Mouse (Mus musculus) forebrain, embryonic 13.5 days (tissue): ENCODE measurements around the gene Clba1. TPM values are rescaled to one million over a fixed set of nuclear protein-coding genes. Genes with fewer than 3 reads are reported as not detected.
"Not testable (repeated sequence)": the region's sequence is repeated elsewhere in the genome, so short reads cannot be mapped to it uniquely, and the experiment has no call there.

Source experiments
- ATAC-seq: fragments of 200-750 bp; cut with Nextera tagmentation; 2 replicates; pipeline ENCODE4 v1.8.0; 2017
- H3K27ac ChIP-seq: fragments of 300-500 bp; sonication (generic); 2 replicates; pipeline ENCODE4 v1.5.1; 2015; ENCODE audit warnings: inconsistent platforms, mild to moderate bottlenecking, moderate library complexity
- H3K27me3 ChIP-seq: fragments of 300-500 bp; sonication (generic); 2 replicates; pipeline ENCODE4 v1.6.1; 2015; ENCODE audit warnings: mild to moderate bottlenecking, inconsistent platforms
- H3K36me3 ChIP-seq: fragments of 300-500 bp; sonication (generic); 2 replicates; pipeline ENCODE4 v1.6.1; 2015; ENCODE audit warnings: mild to moderate bottlenecking, inconsistent platforms; ENCODE audit not compliant: poor library complexity, severe bottlenecking
- H3K4me1 ChIP-seq: fragments of 300-500 bp; sonication (generic); 2 replicates; pipeline ENCODE4 v1.6.1; 2015; ENCODE audit warnings: inconsistent platforms
- H3K4me2 ChIP-seq: fragments of 300-500 bp; sonication (generic); 2 replicates; pipeline ENCODE4 v1.6.1; 2015; ENCODE audit warnings: inconsistent platforms, mild to moderate bottlenecking, moderate library complexity
- H3K4me3 ChIP-seq: fragments of 300-500 bp; sonication (generic); 2 replicates; pipeline ENCODE4 v1.5.1; 2015; ENCODE audit warnings: mild to moderate bottlenecking, inconsistent platforms
- H3K9ac ChIP-seq: fragments of 300-500 bp; sonication (generic); 2 replicates; pipeline ENCODE4 v1.6.1; 2015; ENCODE audit warnings: mild to moderate bottlenecking, inconsistent platforms
- H3K9me3 ChIP-seq: fragments of 300-500 bp; sonication (generic); replicated peaks from 2 replicates; pipeline ENCODE4 v1.6.1; 2016; ENCODE audit warnings: inconsistent platforms
- WGBS: fragments of 180-500 bp; shearing (Covaris S2); methylation state at CpG from one replicate; pipeline ENCODE4 v1.1.7; 2015; 5-methylcytosine and 5-hydroxymethylcytosine counted together
- polyA plus RNA-seq: library from polyadenylated mRNA; unstranded; fragments of >200 nt; fragmentation: Nextera tagmentation; extraction: Ambion mirVana; gene quantifications from 2 replicates; pipeline ENCODE4 v1.2.1, GENCODE M21; 2015

The Clba1 gene
- polyA plus RNA-seq, 1 experiment from 2014 or later = 12.6 TPM

- Histone ChIP-seq H3K9me3 (no peaks in the 10 kb centered on the region), H3K36me3 (peaks cover 31% of the 10 kb centered on the region), H3K9ac (peak overlapping the region; percentile 76), H3K4me1 (peaks cover 21% of the 10 kb centered on the region), H3K4me2 (peak overlapping the region; percentile 81), H3K27me3 (peaks cover 3% of the 10 kb centered on the region; the same call in 1 of the 2 replicates), H3K4me3 (peak overlapping the region; percentile 68), H3K27ac (no peak overlapping the region)
- ATAC-seq = no peak
- WGBS = 25% methylated on average over 8 of the region's 8 CpGs
Measured at GRCm38 (mm10) chr12:112809641-112810040, 904 bp downstream of the Clba1 start.

GRCm38 (mm10) chr12:112810092-112810885 is 1.6 kb downstream of the Clba1 start:
- Histone ChIP-seq H3K9ac (peak overlapping the region; percentile 76; the same call in 1 of the 2 replicates), H3K4me1 (peaks cover 21% of the 10 kb centered on the region), H3K4me2 (peak overlapping the region; percentile 81), H3K36me3 (peaks cover 37% of the 10 kb centered on the region), H3K27ac (no peak overlapping the region), H3K27me3 (peaks cover 3% of the 10 kb centered on the region; the same call in 1 of the 2 replicates), H3K9me3 (no peaks in the 10 kb centered on the region), H3K4me3 (peak overlapping the region; percentile 68; the same call in 1 of the 2 replicates)
- 65% methylated on average over 19 of the region's 19 CpGs for WGBS
- ATAC-seq = no peak

GRCm38 (mm10) chr12:112813370-112813769 is 4.6 kb downstream of the Clba1 start:
- Histone ChIP-seq H3K36me3 (peaks cover 66% of the 10 kb centered on the region), H3K4me1 (peaks cover 16% of the 10 kb centered on the region), H3K9me3 (no peaks in the 10 kb centered on the region), H3K27me3 (no peaks in the 10 kb centered on the region), H3K9ac (no peak overlapping the region), H3K4me3 (no peak overlapping the region), H3K27ac (no peak overlapping the region), H3K4me2 (no peak overlapping the region)
- 88% methylated on average over 7 of the region's 7 CpGs for WGBS
- no peak for ATAC-seq

- ATAC-seq = no peak
- H3K4me2 ChIP-seq = no peak overlapping the region
- H3K9ac ChIP-seq = no peak overlapping the region; the same call in 1 of the 2 replicates
- H3K4me3 ChIP-seq = no peak overlapping the region
- 83% methylated on average over 14 of the region's 14 CpGs for WGBS
- no peak overlapping the region for H3K27ac ChIP-seq
- peaks cover 81% of the 10 kb centered on the region for H3K36me3 ChIP-seq
- peaks cover 5% of the 10 kb centered on the region for H3K4me1 ChIP-seq
- H3K27me3 ChIP-seq = no peaks in the 10 kb centered on the region
- H3K9me3 ChIP-seq = no peaks in the 10 kb centered on the region
Measured at GRCm38 (mm10) chr12:112814682-112815470, 6.1 kb downstream of the Clba1 start.

GRCm38 (mm10) chr12:112816294-112816693 is 7.6 kb downstream of the Clba1 start:
- no peak for ATAC-seq
- H3K4me3 ChIP-seq = no peak overlapping the region
- H3K4me1 ChIP-seq = 0 out of 2 replicates have a peak, but pooled peaks cover 2% of the 10 kb centered on the region
- no peak overlapping the region for H3K4me2 ChIP-seq
- H3K36me3 ChIP-seq = peaks cover 92% of the 10 kb centered on the region
- no peak overlapping the region for H3K27ac ChIP-seq
- H3K9ac ChIP-seq = no peak overlapping the region
- no peaks in the 10 kb centered on the region for H3K9me3 ChIP-seq
- H3K27me3 ChIP-seq = no peaks in the 10 kb centered on the region
- WGBS = 54% methylated on average over 4 of the region's 4 CpGs

- not testable (repeated sequence) for H3K27ac ChIP-seq, ATAC-seq, H3K9me3 ChIP-seq, H3K4me3 ChIP-seq, H3K27me3 ChIP-seq, H3K4me1 ChIP-seq, H3K4me2 ChIP-seq, H3K9ac ChIP-seq
- H3K36me3 ChIP-seq = peaks cover 93% of the 10 kb centered on the region
- 85% methylated on average over 7 of the region's 7 CpGs for WGBS
Measured at GRCm38 (mm10) chr12:112816866-112817265, 8.1 kb downstream of the Clba1 start.

- no peaks in the 10 kb centered on the region for H3K9me3 ChIP-seq
- peaks cover 24% of the 10 kb centered on the region for H3K4me1 ChIP-seq
- H3K27me3 ChIP-seq = no peaks in the 10 kb centered on the region
- ATAC-seq = no peak
- WGBS = 96% methylated on average over 8 of the region's 8 CpGs
- no peak overlapping the region for H3K9ac ChIP-seq
- no peak overlapping the region for H3K4me3 ChIP-seq
- H3K36me3 ChIP-seq = peaks cover 94% of the 10 kb centered on the region
- H3K4me2 ChIP-seq = no peak overlapping the region
- H3K27ac ChIP-seq = no peak overlapping the region
Measured at GRCm38 (mm10) chr12:112819057-112819662, 10.4 kb downstream of the Clba1 start.

- WGBS = 75% methylated on average over 12 of the region's 12 CpGs
- H3K27me3 ChIP-seq = no peaks in the 10 kb centered on the region
- no peak overlapping the region for H3K4me2 ChIP-seq
- H3K4me3 ChIP-seq = no peak overlapping the region
- no peak overlapping the region for H3K9ac ChIP-seq
- peaks cover 90% of the 10 kb centered on the region for H3K36me3 ChIP-seq
- ATAC-seq = no peak
- H3K4me1 ChIP-seq = peaks cover 37% of the 10 kb centered on the region
- no peak overlapping the region for H3K27ac ChIP-seq
- no peaks in the 10 kb centered on the region for H3K9me3 ChIP-seq
Measured at GRCm38 (mm10) chr12:112820401-112820999, 11.8 kb downstream of the Clba1 start.

- Histone ChIP-seq H3K27me3 (no peaks in the 10 kb centered on the region), H3K9me3 (no peaks in the 10 kb centered on the region), H3K4me2 (no peak overlapping the region), H3K36me3 (peaks cover 89% of the 10 kb centered on the region), H3K9ac (no peak overlapping the region), H3K27ac (no peak overlapping the region), H3K4me3 (no peak overlapping the region), H3K4me1 (peaks cover 44% of the 10 kb centered on the region)
- 44% methylated on average over 1 of the region's 1 CpGs for WGBS
- ATAC-seq = no peak
Measured at GRCm38 (mm10) chr12:112821216-112821615, 12.5 kb downstream of the Clba1 start.

- no peaks in the 10 kb centered on the region for H3K27me3 ChIP-seq
- peaks cover 52% of the 10 kb centered on the region for H3K4me1 ChIP-seq
- peaks cover 90% of the 10 kb centered on the region for H3K36me3 ChIP-seq
- no peak for ATAC-seq
- WGBS = 88% methylated on average over 4 of the region's 4 CpGs
- H3K4me2 ChIP-seq = no peak overlapping the region
- H3K9ac ChIP-seq = no peak overlapping the region
- no peak overlapping the region for H3K4me3 ChIP-seq
- no peaks in the 10 kb centered on the region for H3K9me3 ChIP-seq
- H3K27ac ChIP-seq = no peak overlapping the region
Measured at GRCm38 (mm10) chr12:112821974-112822373, 13.2 kb downstream of the Clba1 start.

GRCm38 (mm10) chr12:112822676-112823075 is 13.9 kb downstream of the Clba1 start:
- WGBS = 82% methylated on average over 2 of the region's 2 CpGs
- Histone ChIP-seq H3K27me3 (no peaks in the 10 kb centered on the region), H3K4me1 (peaks cover 59% of the 10 kb centered on the region), H3K36me3 (peaks cover 90% of the 10 kb centered on the region), H3K9me3 (no peaks in the 10 kb centered on the region), H3K27ac (no peak overlapping the region), H3K4me2 (no peak overlapping the region), H3K4me3 (no peak overlapping the region), H3K9ac (no peak overlapping the region)
- no peak for ATAC-seq
